Mouse (Mus musculus) embryonic facial prominence, embryonic 11.5 days (tissue): ENCODE measurements around the gene Igf2r. TPM values are rescaled to one million over a fixed set of nuclear protein-coding genes. Genes with fewer than 3 reads are reported as not detected.

ENCODE experiments used
- ATAC-seq: fragments of 200-750 bp; cut with Nextera tagmentation; replicated peaks from 2 replicates; pipeline ENCODE4 v1.8.0; 2017; ENCODE audit warnings: low read depth; ENCODE audit not compliant: insufficient number of reproducible peaks, low FRiP score, low TSS enrichment
- DNase-seq: peaks from one replicate; pipeline ENCODE4 v3.0.0-alpha.2; 2015; ENCODE audit warnings: low spot score
- H3K27ac ChIP-seq: fragments of 300-500 bp; sonication (generic); replicated peaks from 2 replicates; pipeline ENCODE4 v1.5.1; 2014; ENCODE audit warnings: mild to moderate bottlenecking, low read depth, low read length, control low read depth
- H3K27me3 ChIP-seq: fragments of 300-500 bp; sonication (generic); 2 replicates; pipeline ENCODE4 v1.6.1; 2014; ENCODE audit warnings: mild to moderate bottlenecking, low read length, moderate library complexity, mixed read lengths; ENCODE audit not compliant: control insufficient read depth, insufficient read depth
- H3K36me3 ChIP-seq: fragments of 300-500 bp; sonication (generic); replicated peaks from 2 replicates; pipeline ENCODE4 v1.6.1; 2014; ENCODE audit warnings: low read depth, mild to moderate bottlenecking, low read length, moderate library complexity, mixed read lengths; ENCODE audit not compliant: control insufficient read depth, insufficient read depth
- H3K4me1 ChIP-seq: fragments of 300-500 bp; sonication (generic); 2 replicates; pipeline ENCODE4 v1.6.1; 2014; ENCODE audit warnings: low read length, mixed read lengths; ENCODE audit not compliant: control insufficient read depth, insufficient read depth
- H3K4me2 ChIP-seq: fragments of 300-500 bp; sonication (generic); 2 replicates; pipeline ENCODE4 v1.6.1; 2014; ENCODE audit warnings: low read depth, mild to moderate bottlenecking, control low read depth, low read length, moderate library complexity
- H3K4me3 ChIP-seq: fragments of 300-500 bp; sonication (generic); 2 replicates; pipeline ENCODE4 v1.5.1; 2014; ENCODE audit warnings: low read depth, low read length, control low read depth
- H3K9ac ChIP-seq: fragments of 300-500 bp; sonication (generic); replicated peaks from 2 replicates; pipeline ENCODE4 v1.6.1; 2014; ENCODE audit warnings: mild to moderate bottlenecking, control low read depth, low read length
- H3K9me3 ChIP-seq: fragments of 300-500 bp; sonication (generic); replicated peaks from 2 replicates; pipeline ENCODE4 v1.6.1; 2016; ENCODE audit warnings: mild to moderate bottlenecking, low read length, inconsistent platforms, mixed read lengths; ENCODE audit not compliant: control insufficient read depth
- WGBS: fragments of 180-500 bp; shearing (Covaris S2); extraction: QIAGEN DNeasy Blood & Tissue Kit; methylation state at CpG from one replicate; pipeline ENCODE4 v1.1.7; 2014; 5-methylcytosine and 5-hydroxymethylcytosine counted together
- polyA plus RNA-seq: library from polyadenylated mRNA; unstranded; fragments of >200 nt; fragmentation: Nextera tagmentation; extraction: Ambion mirVana; gene quantifications from 2 replicates; pipeline ENCODE4 v1.2.1, GENCODE M21; 2014

Igf2r gene
- polyA plus RNA-seq, 1 experiment from 2014 or later: 19.6 TPM

DNA sequence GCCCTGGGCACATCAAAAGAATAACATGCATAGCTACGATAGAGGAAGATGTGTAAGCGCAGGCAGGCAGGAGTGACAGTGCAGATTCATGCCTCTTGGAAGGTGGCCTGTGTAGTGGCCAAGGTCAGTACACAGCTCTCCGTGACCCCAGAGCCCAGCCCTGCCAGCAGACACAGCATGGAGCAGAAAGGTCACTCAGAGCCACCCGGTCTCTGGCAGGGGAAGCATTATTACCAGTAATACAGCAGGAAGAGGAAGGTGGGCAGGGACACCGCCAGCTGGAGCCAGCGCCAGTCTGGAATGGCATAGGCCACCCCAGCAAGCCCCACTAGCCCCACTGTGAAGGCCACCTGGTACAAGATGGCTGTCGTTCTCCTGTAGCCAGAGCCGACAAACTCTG is 105.3 kb downstream of the Igf2r start:
- H3K4me2 ChIP-seq: no peak overlapping the region
- ATAC-seq (no peak), DNase-seq (no peak)
- no peak overlapping the region for H3K27ac ChIP-seq
- H3K36me3 ChIP-seq: no peaks in the 10 kb centered on the region
- no peak overlapping the region for H3K9ac ChIP-seq
- WGBS: 68% methylated on average over 8 of the region's 8 CpGs
- no peaks in the 10 kb centered on the region for H3K4me1 ChIP-seq
- H3K4me3 ChIP-seq: no peak overlapping the region
- H3K27me3 ChIP-seq: no peaks in the 10 kb centered on the region
- no peaks in the 10 kb centered on the region for H3K9me3 ChIP-seq

DNA sequence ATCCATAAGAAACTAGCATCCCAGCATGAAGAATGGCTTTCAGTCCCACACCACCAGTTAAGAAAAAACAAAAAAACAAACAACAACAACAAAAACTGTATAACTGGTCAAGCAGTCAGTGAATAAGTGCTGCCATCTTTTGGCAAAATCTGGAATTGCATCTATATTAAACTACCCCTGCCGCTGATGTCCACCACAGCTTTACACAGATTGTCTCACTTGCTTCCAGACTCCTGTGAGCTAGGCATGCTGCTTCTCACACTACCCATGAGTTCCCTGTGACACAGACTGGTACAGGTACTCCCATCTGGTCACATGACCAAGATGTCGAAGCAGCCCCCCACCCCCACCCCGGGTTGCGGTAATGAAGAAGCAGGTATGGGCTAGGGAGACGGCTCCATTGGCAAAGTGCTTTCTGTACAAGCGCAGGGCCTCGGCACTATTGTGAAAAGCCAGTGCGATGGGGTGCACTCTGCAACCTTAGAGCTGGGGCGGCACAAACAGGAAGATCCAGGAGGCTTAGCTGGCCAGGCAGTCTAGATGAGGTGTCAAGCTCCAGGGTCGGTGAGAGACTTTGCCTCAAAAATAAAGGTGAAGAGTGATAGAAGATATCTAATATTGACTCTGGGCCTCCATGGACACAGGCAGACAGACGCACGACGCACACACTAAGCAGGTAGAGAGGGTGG is 108.7 kb downstream of the Igf2r start:
- no peaks in the 10 kb centered on the region for H3K36me3 ChIP-seq
- H3K4me2 ChIP-seq: no peak overlapping the region
- peak; percentile 72 for DNase-seq
- no peaks in the 10 kb centered on the region for H3K27me3 ChIP-seq
- no peaks in the 10 kb centered on the region for H3K9me3 ChIP-seq
- H3K4me3 ChIP-seq: no peak overlapping the region
- H3K27ac ChIP-seq: no peak overlapping the region
- H3K9ac ChIP-seq: no peak overlapping the region
- no peaks in the 10 kb centered on the region for H3K4me1 ChIP-seq
- 0 out of 2 replicates have a peak, but pooled peaks have one; percentile 29 for ATAC-seq
- 72% methylated on average over 13 of the region's 13 CpGs for WGBS

- no peaks in the 10 kb centered on the region for H3K9me3 ChIP-seq
- H3K36me3 ChIP-seq: no peaks in the 10 kb centered on the region
- ATAC-seq: no peak
- H3K4me2 ChIP-seq: no peak overlapping the region
- WGBS: 92% methylated on average over 10 of the region's 10 CpGs
- no peak for DNase-seq
- no peaks in the 10 kb centered on the region for H3K4me1 ChIP-seq
- H3K4me3 ChIP-seq: no peak overlapping the region
- no peaks in the 10 kb centered on the region for H3K27me3 ChIP-seq
- H3K27ac ChIP-seq: no peak overlapping the region
- H3K9ac ChIP-seq: no peak overlapping the region
These were observed 110.2 kb downstream of the Igf2r start for GRCm38 (mm10) chr17:12659233-12659632.

DNA sequence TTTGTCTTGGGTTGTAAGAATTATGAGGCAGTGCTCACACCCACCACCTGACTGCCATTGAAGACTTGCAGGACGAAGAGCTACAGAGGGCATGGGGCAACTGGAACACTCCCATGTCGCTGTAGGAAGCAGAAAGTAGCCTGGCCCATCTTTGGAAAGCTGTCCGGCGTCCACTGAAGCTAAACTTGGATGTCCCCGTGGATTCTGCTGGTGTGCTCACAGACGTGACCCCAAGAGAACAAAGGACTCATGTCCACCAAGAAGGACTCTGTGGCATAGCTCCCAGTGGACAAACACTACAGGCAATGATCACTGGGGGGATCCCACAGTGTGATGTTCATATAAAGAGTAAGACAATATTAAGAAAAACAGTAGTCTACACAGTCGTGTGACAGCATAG is 110.7 kb downstream of the Igf2r start:
- Histone ChIP-seq H3K4me1 (no peaks in the 10 kb centered on the region), H3K9ac (no peak overlapping the region), H3K36me3 (no peaks in the 10 kb centered on the region), H3K27me3 (no peaks in the 10 kb centered on the region), H3K4me3 (no peak overlapping the region), H3K9me3 (no peaks in the 10 kb centered on the region), H3K4me2 (no peak overlapping the region), H3K27ac (no peak overlapping the region)
- DNase-seq: no peak
- 83% methylated on average over 7 of the region's 7 CpGs for WGBS
- no peak for ATAC-seq

DNA sequence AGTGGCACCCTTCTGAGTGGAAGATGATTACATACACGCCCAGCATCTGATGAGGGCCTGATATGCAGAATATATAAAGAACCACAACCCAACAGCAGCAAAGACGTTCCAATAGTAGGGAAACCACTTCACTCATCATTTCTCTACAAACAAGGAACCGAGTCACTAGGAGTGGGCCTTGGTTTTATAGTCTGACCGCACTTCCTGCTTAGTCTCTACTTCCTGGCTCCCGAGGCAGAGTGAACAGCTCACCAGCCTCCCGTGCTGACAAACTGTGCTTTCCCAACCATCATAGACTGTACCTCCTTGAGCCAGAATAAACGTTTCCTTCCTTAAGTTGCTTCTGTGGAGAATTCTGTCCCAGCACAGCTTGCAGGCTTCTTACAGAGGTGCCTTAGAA is 113.6 kb downstream of the Igf2r start:
- H3K9ac ChIP-seq: no peak overlapping the region
- ATAC-seq (no peak), DNase-seq (no peak)
- no peaks in the 10 kb centered on the region for H3K27me3 ChIP-seq
- no peaks in the 10 kb centered on the region for H3K4me1 ChIP-seq
- H3K27ac ChIP-seq: no peak overlapping the region
- no peak overlapping the region for H3K4me3 ChIP-seq
- H3K9me3 ChIP-seq: no peaks in the 10 kb centered on the region
- H3K36me3 ChIP-seq: no peaks in the 10 kb centered on the region
- 80% methylated on average over 7 of the region's 7 CpGs for whole genome bisulfite sequencing
- H3K4me2 ChIP-seq: no peak overlapping the region

DNA sequence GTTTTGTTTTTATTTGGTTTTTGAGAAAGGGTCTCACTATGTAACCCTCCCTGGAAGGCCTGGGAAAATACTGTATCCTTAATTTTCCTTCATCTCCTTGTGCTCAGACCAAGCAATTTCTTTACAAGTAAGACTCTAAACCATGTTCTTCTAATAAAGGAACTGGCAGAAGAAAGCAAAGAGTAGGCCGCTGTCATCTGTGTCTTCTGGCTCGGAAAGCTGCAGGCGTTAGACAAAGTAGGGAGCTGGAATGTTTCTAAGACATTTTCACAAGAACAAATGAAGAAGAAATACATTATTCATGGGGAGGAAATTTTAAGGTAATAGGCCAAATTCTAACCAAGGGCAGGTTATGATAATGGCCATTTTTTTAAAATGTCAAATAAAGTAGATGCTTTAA is 115.4 kb downstream of the Igf2r start:
- no peak overlapping the region for H3K4me3 ChIP-seq
- H3K36me3 ChIP-seq: no peaks in the 10 kb centered on the region
- H3K9me3 ChIP-seq: no peaks in the 10 kb centered on the region
- H3K27ac ChIP-seq: no peak overlapping the region
- ATAC-seq (no peak), DNase-seq (no peak)
- H3K4me1 ChIP-seq: no peaks in the 10 kb centered on the region
- 96% methylated on average over 3 of the region's 3 CpGs for WGBS
- no peak overlapping the region for H3K9ac ChIP-seq
- no peaks in the 10 kb centered on the region for H3K27me3 ChIP-seq
- no peak overlapping the region for H3K4me2 ChIP-seq

- DNase-seq (no peak), ATAC-seq (no peak)
- Histone ChIP-seq H3K9me3 (no peaks in the 10 kb centered on the region), H3K4me3 (no peak overlapping the region), H3K9ac (no peak overlapping the region), H3K36me3 (no peaks in the 10 kb centered on the region), H3K4me1 (no peaks in the 10 kb centered on the region), H3K27me3 (no peaks in the 10 kb centered on the region), H3K27ac (no peak overlapping the region), H3K4me2 (no peak overlapping the region)
- WGBS: 94% methylated on average over 11 of the region's 11 CpGs
These were observed 116.9 kb downstream of the Igf2r start for GRCm38 (mm10) chr17:12652604-12653003.

- H3K27me3 ChIP-seq: no peaks in the 10 kb centered on the region
- no peaks in the 10 kb centered on the region for H3K36me3 ChIP-seq
- H3K9me3 ChIP-seq: no peaks in the 10 kb centered on the region
- H3K27ac ChIP-seq: no peak overlapping the region
- no peak overlapping the region for H3K4me2 ChIP-seq
- DNase-seq: no peak
- H3K4me1 ChIP-seq: no peaks in the 10 kb centered on the region
- WGBS: 86% methylated on average over 5 of the region's 5 CpGs
- no peak for ATAC-seq
- no peak overlapping the region for H3K9ac ChIP-seq
- no peak overlapping the region for H3K4me3 ChIP-seq
These were observed 124.0 kb downstream of the Igf2r start for GRCm38 (mm10) chr17:12645461-12645860.
